Mouse (Mus musculus) ES-Bruce4 (cell line): Measurements from ENCODE around the gene Bdkrb2. TPM values are rescaled to one million over a fixed set of nuclear protein-coding genes. Genes with fewer than 3 reads are reported as not detected.

Experiments
- H3K27ac ChIP-seq: 2 replicates; pipeline ENCODE4 v1.5.1; 2012; ENCODE audit warnings: low read length, inconsistent platforms; ENCODE audit not compliant: insufficient read depth
- H3K27me3 ChIP-seq: 2 replicates; pipeline ENCODE4 v1.6.1; 2012; ENCODE audit warnings: mild to moderate bottlenecking, low read length, inconsistent platforms; ENCODE audit not compliant: control insufficient read depth, poor library complexity, insufficient read depth, severe bottlenecking
- H3K36me3 ChIP-seq: 2 replicates; pipeline ENCODE4 v1.6.1; 2012; ENCODE audit warnings: inconsistent platforms, mild to moderate bottlenecking, low read length, moderate library complexity; ENCODE audit not compliant: control insufficient read depth, poor library complexity, insufficient read depth, severe bottlenecking
- H3K4me1 ChIP-seq: one replicate; pipeline ENCODE4 v1.8.1; 2011; ENCODE audit warnings: low read length; ENCODE audit not compliant: control insufficient read depth, insufficient read depth
- H3K4me3 ChIP-seq: 2 replicates; pipeline ENCODE4 v1.5.1; 2011; ENCODE audit warnings: low read depth, mild to moderate bottlenecking, low read length
- H3K9ac ChIP-seq: 2 replicates; pipeline ENCODE4 v1.6.1; 2012; ENCODE audit warnings: low read depth, mild to moderate bottlenecking, inconsistent platforms; ENCODE audit not compliant: poor library complexity, severe bottlenecking
- H3K9me3 ChIP-seq: replicated peaks from 2 replicates; pipeline ENCODE4 v1.6.1; 2012; ENCODE audit warnings: mild to moderate bottlenecking, low read length, inconsistent platforms; ENCODE audit not compliant: control insufficient read depth, poor library complexity, insufficient read depth, severe bottlenecking
- CTCF ChIP-seq: IDR thresholded peaks from one replicate; pipeline ENCODE4 v1.8.1; 2011; ENCODE audit warnings: low read depth, low read length
- EP300 ChIP-seq: IDR thresholded peaks from 2 replicates; pipeline ENCODE4 v1.6.1; 2011; ENCODE audit warnings: low read depth, low read length; ENCODE audit not compliant: insufficient read depth
- POLR2A ChIP-seq: IDR thresholded peaks from one replicate; pipeline ENCODE4 v1.8.1; 2011; ENCODE audit warnings: low read length; ENCODE audit not compliant: insufficient read depth
- polyA plus RNA-seq: library from polyadenylated mRNA; stranded (reverse); fragments of >200 nt; gene quantifications from 2 replicates; pipeline ENCODE4 v1.2.4, GENCODE M21; 2011; ENCODE audit warnings: low read depth; ENCODE audit not compliant: missing spikeins, insufficient read depth, insufficient read length

The Bdkrb2 gene
- polyA plus RNA-seq, 1 experiment = 1.2 TPM

GRCm38 (mm10) chr12:105561007-105561534 is 2.0 kb upstream of the Bdkrb2 start:
- Histone ChIP-seq H3K27me3 (no peaks in the 10 kb centered on the region), H3K9me3 (no peaks in the 10 kb centered on the region), H3K4me1 (peaks cover 5% of the 10 kb centered on the region), H3K9ac (no peak overlapping the region), H3K4me3 (no peak overlapping the region), H3K27ac (no peak overlapping the region), H3K36me3 (no peaks in the 10 kb centered on the region)
- TF ChIP-seq POLR2A (no peak), EP300 (peak; percentile 67; the same call in 1 of the 2 replicates)

DNA sequence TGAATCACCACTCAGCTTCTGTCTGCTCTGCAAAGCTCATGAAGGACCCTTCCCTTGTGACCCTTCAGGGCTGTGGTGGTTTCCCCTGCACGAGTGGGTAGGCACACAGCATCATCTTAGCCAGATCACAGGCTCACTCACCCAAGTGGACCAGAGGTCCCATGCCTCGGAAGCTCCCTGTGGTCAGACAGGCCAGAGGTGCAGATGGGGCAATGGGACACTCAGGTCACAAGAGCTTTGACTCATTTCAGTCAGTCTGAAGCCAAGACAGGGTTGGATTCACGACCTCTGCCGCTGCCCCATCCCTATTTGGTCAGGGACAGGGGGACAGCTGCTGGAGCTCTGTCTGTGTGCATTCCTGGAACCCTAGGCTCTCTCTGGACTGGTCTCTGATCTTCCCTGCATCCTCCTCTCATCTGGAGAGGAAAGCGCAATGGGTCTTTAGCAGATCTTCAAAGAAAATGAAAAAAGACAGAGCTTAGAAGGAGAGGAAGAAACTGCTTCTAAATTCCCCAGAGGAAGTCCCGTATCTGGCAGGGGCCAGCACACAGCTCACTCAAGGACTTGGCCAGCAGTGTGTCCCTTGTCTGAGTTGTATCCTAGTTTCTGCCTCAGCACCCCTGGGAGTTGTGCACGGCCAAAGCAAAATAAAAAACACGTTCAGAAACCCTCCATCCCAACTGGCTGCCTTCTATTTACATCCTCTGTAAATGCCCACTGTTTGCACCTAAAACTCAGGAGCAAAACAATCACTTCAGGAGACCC is 788 bp upstream of the Bdkrb2 start:
- H3K27me3 ChIP-seq = no peaks in the 10 kb centered on the region
- H3K36me3 ChIP-seq = no peaks in the 10 kb centered on the region
- H3K4me3 ChIP-seq = no peak overlapping the region
- H3K9ac ChIP-seq = no peak overlapping the region
- TF ChIP-seq CTCF (no peak), EP300 (no peak), POLR2A (no peak)
- peaks cover 5% of the 10 kb centered on the region for H3K4me1 ChIP-seq
- H3K9me3 ChIP-seq = no peaks in the 10 kb centered on the region
- H3K27ac ChIP-seq = no peak overlapping the region

- Histone ChIP-seq H3K9me3 (no peaks in the 10 kb centered on the region), H3K9ac (0 out of 2 replicates have a peak overlapping the region, but pooled peaks have one; percentile 9), H3K36me3 (no peaks in the 10 kb centered on the region), H3K4me3 (peak overlapping the region; percentile 21), H3K27ac (no peak overlapping the region), H3K27me3 (no peaks in the 10 kb centered on the region), H3K4me1 (peaks cover 5% of the 10 kb centered on the region)
- no peak for TF ChIP-seq CTCF
- no peak for TF ChIP-seq EP300
- no peak for TF ChIP-seq POLR2A
These were observed 775 bp downstream of the Bdkrb2 start for GRCm38 (mm10) chr12:105563726-105564275.

DNA sequence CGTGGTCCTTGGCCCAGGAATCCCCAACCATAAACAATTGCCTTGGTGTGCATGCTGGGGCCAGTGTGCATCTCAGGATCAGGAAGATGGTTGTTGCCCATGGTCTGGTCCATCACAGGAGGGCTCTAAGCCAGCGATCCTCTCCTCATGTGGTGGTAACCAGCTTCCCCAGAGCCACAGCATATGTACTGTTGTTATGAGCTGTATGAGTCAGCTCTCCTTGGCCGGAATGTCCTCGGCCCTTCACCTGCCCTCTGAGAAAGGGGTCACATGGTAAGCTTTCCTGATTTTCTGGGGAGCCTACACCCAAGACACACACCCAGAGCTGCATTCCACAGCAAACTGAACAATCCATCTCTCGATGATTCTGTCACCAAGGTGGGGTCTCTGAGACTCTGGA is 2.2 kb downstream of the Bdkrb2 start:
- TF ChIP-seq POLR2A = no peak
- TF ChIP-seq CTCF = no peak
- no peak for TF ChIP-seq EP300
- no peak overlapping the region for H3K27ac ChIP-seq
- no peak overlapping the region for H3K4me3 ChIP-seq
- H3K9me3 ChIP-seq = no peaks in the 10 kb centered on the region
- H3K36me3 ChIP-seq = no peaks in the 10 kb centered on the region
- peaks cover 5% of the 10 kb centered on the region for H3K4me1 ChIP-seq
- H3K9ac ChIP-seq = no peak overlapping the region
- H3K27me3 ChIP-seq = no peaks in the 10 kb centered on the region

GRCm38 (mm10) chr12:105571867-105572266 is 8.8 kb downstream of the Bdkrb2 start:
- Histone ChIP-seq H3K27ac (no peak overlapping the region), H3K4me1 (no peaks in the 10 kb centered on the region), H3K27me3 (no peaks in the 10 kb centered on the region), H3K9ac (no peak overlapping the region), H3K36me3 (no peaks in the 10 kb centered on the region), H3K4me3 (no peak overlapping the region), H3K9me3 (no peaks in the 10 kb centered on the region)
- no peak for TF ChIP-seq POLR2A
- TF ChIP-seq EP300 = no peak
- no peak for TF ChIP-seq CTCF

- Histone ChIP-seq H3K27me3 (no peaks in the 10 kb centered on the region), H3K9ac (no peak overlapping the region), H3K36me3 (no peaks in the 10 kb centered on the region), H3K27ac (no peak overlapping the region), H3K9me3 (no peaks in the 10 kb centered on the region), H3K4me3 (no peak overlapping the region), H3K4me1 (no peaks in the 10 kb centered on the region)
- TF ChIP-seq POLR2A (no peak), CTCF (no peak), EP300 (no peak)
These were observed 9.6 kb downstream of the Bdkrb2 start for GRCm38 (mm10) chr12:105572622-105573021.
